Mouse (Mus musculus) c-Kit-positive CD71-positive TER-119-negative erythroid progenitor cells, embryonic 14.5 days (primary cell): ENCODE data around the gene Irs3.

ENCODE experiments used
- DNase-seq: peaks from one replicate; pipeline ENCODE4 v3.0.0-alpha.2; 2013; ENCODE audit warnings: low read depth

Irs3 gene

GRCm38 (mm10) chr5:137645652-137646091, at the start of gene Irs3:
Gene Irs3 (minus strand): TSS chr5:137645714.
- DNase-seq = no peak

GRCm38 (mm10) chr5:137694796-137695195, 49.3 kb upstream of the Irs3 start:
- DNase-seq = no peak

- no peak for DNase-seq
These were observed 46.4 kb upstream of the Irs3 start for GRCm38 (mm10) chr5:137691881-137692280.

- no peak for DNase-seq
These were observed 45.0 kb upstream of the Irs3 start for GRCm38 (mm10) chr5:137690531-137690930.

GRCm38 (mm10) chr5:137689974-137690373, 44.5 kb upstream of the Irs3 start:
- DNase-seq = no peak

- DNase-seq = peak; percentile 89
These were observed 40.7 kb upstream of the Irs3 start for GRCm38 (mm10) chr5:137686127-137686790.

- no peak for DNase-seq
These were observed 40.1 kb upstream of the Irs3 start for GRCm38 (mm10) chr5:137685653-137686052.

- peak; percentile 100 for DNase-seq
These were observed 39.0 kb upstream of the Irs3 start, which contains the start of gene Agfg2 for GRCm38 (mm10) chr5:137684294-137685123. Gene Agfg2 (minus strand): TSS chr5:137684726.

- no peak for DNase-seq
These were observed 38.1 kb upstream of the Irs3 start for GRCm38 (mm10) chr5:137683388-137684293.

GRCm38 (mm10) chr5:137682526-137682925, 37.0 kb upstream of the Irs3 start:
- DNase-seq = no peak

GRCm38 (mm10) chr5:137679726-137680125, 34.2 kb upstream of the Irs3 start:
- DNase-seq = no peak

GRCm38 (mm10) chr5:137678736-137679135, 33.2 kb upstream of the Irs3 start:
- no peak for DNase-seq

GRCm38 (mm10) chr5:137677859-137678258, 32.3 kb upstream of the Irs3 start:
- DNase-seq = no peak

GRCm38 (mm10) chr5:137674786-137675185, 29.3 kb upstream of the Irs3 start:
- no peak for DNase-seq

- peak; percentile 75 for DNase-seq
These were observed 27.5 kb upstream of the Irs3 start for GRCm38 (mm10) chr5:137673015-137673414.

- DNase-seq = no peak
These were observed 26.8 kb upstream of the Irs3 start for GRCm38 (mm10) chr5:137672361-137672760.

GRCm38 (mm10) chr5:137671443-137672240, 26.1 kb upstream of the Irs3 start:
- DNase-seq = no peak

GRCm38 (mm10) chr5:137670240-137670639, 24.7 kb upstream of the Irs3 start:
- DNase-seq = no peak

- DNase-seq = no peak
These were observed 23.5 kb upstream of the Irs3 start for GRCm38 (mm10) chr5:137668971-137669370.

GRCm38 (mm10) chr5:137663057-137663456, 17.5 kb upstream of the Irs3 start:
- no peak for DNase-seq

GRCm38 (mm10) chr5:137660064-137660688, 14.7 kb upstream of the Irs3 start:
- no peak for DNase-seq
